ENCODE assay signal across 15 mouse cellular contexts in the genomic region with DNA sequence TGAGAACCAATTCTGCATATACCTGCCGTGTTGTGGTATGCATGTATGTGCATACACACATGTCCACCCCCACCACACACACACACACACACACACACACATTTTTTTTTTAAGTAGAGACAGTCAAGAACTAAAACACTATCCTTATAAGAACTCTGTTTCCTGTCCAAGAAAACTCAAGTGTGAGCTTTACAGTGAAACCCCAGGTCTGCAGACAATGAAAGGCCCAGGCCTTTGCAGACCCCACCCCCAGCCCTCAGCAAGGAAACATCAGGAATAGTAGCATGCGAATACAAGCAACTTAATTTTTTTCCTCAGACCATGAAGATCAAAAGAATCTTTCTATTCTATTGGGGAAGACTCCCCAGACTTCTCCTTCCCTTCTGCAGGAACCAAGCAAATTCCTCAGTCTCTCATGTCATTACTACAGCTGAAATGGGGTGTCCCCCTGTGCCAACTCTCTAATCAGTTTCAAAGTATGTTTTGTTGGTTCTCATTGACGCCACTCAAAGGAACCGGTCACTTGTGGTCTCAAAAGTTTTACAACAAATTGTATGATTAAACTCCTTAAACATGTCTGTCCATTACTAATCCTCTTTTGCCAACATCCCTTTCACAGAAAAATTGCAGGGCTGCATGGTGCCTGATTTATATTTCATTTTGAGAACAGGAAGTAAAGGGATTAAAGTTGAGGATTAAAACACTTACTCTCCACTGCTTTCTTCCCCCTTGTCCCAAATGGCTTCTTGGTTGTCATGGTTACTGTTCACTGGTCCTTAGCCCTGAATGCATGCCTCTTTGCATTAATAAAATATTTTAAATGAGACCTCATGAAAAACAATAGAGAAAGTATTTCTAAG.
A peak's percentile ranks its signal among the peaks of the same experiment; 100 is the strongest.
DNase-seq lines count a peak whose midpoint lies in the region; ATAC-seq and TF ChIP-seq lines count a peak whose summit lies in the region.
"Had no signal": no experiment of that assay in that cellular context is flagged by ENCODE, and none has a peak within 500 bp of the region (broad histone marks: within the 10 kb centered on the region; RNA-seq: fewer than 3 reads in every experiment).

No protein-coding gene starts in this region.

- no peak overlapping the region for H3K4me2 ChIP-seq in hindbrain, embryonic 11.5 days (replicated peaks; ENCODE audit: low read depth, low read length)
- no peak overlapping the region for H3K4me2 ChIP-seq in hindbrain, postnatal 0 days (ENCODE audit: low read depth, low read length)
- H3K4me2 ChIP-seq in midbrain, embryonic 13.5 days (replicated peaks): no peak overlapping the region
- H3K4me2 ChIP-seq: embryonic facial prominence, embryonic 12.5 days; liver, embryonic 13.5 days had no signal

- no peaks in the 10 kb centered on the region for H3K9me3 ChIP-seq in hindbrain, embryonic 11.5 days (ENCODE audit: control insufficient read depth, low read length)
- H3K9me3 ChIP-seq in hindbrain, postnatal 0 days (ENCODE audit: low read length): no peaks in the 10 kb centered on the region
- no peaks in the 10 kb centered on the region for H3K9me3 ChIP-seq in midbrain, embryonic 13.5 days
- H3K9me3 ChIP-seq: embryonic facial prominence, embryonic 12.5 days; liver, embryonic 13.5 days had no signal

- H3K27ac ChIP-seq in hindbrain, embryonic 11.5 days (ENCODE audit: low read depth, low read length): no peak overlapping the region
- no peak overlapping the region for H3K27ac ChIP-seq in hindbrain, postnatal 0 days
- no peak overlapping the region for H3K27ac ChIP-seq in midbrain, embryonic 13.5 days
- H3K27ac ChIP-seq: liver, embryonic 13.5 days had no signal

- no peak overlapping the region for H3K9ac ChIP-seq in hindbrain, embryonic 11.5 days (ENCODE audit: low read depth, low read length)
- no peak overlapping the region for H3K9ac ChIP-seq in hindbrain, postnatal 0 days (replicated peaks; ENCODE audit: low read length)
- H3K9ac ChIP-seq in midbrain, embryonic 13.5 days (replicated peaks): no peak overlapping the region
- H3K9ac ChIP-seq: embryonic facial prominence, embryonic 12.5 days; liver, embryonic 13.5 days had no signal

- 40% methylated on average over 4 of the region's 4 CpGs for WGBS in hindbrain, embryonic 11.5 days
- WGBS in hindbrain, postnatal 0 days: 36% methylated on average over 4 of the region's 4 CpGs
- WGBS in midbrain, embryonic 13.5 days: 19% methylated on average over 4 of the region's 4 CpGs

- no peak for TF ChIP-seq CTCF in hindbrain, postnatal 0 days (IDR thresholded peaks at IDR 0.05; ENCODE audit: low read depth)
- no peak for TF ChIP-seq CTCF in brain, embryonic 14.5 days (IDR thresholded peaks at IDR 0.05; ENCODE audit: borderline replicate concordance, extremely low read depth, insufficient read depth, insufficient read length)

- no peak overlapping the region for H3K4me3 ChIP-seq in hindbrain, embryonic 11.5 days (ENCODE audit: low read depth, low read length)
- H3K4me3 ChIP-seq in hindbrain, postnatal 0 days (ENCODE audit: low read length): no peak overlapping the region
- no peak overlapping the region for H3K4me3 ChIP-seq in midbrain, embryonic 13.5 days (replicated peaks)
- H3K4me3 ChIP-seq: embryonic facial prominence, embryonic 12.5 days; liver, embryonic 13.5 days had no signal

- H3K27me3 ChIP-seq in hindbrain, embryonic 11.5 days (ENCODE audit: control insufficient read depth, insufficient read depth, low read length): no peaks in the 10 kb centered on the region
- H3K27me3 ChIP-seq in hindbrain, postnatal 0 days (ENCODE audit: insufficient read depth, low read length): no peaks in the 10 kb centered on the region
- H3K27me3 ChIP-seq in midbrain, embryonic 13.5 days: peaks cover 66% of the 10 kb centered on the region
- H3K27me3 ChIP-seq: embryonic facial prominence, embryonic 12.5 days; liver, embryonic 13.5 days had no signal

- no peaks in the 10 kb centered on the region for H3K36me3 ChIP-seq in hindbrain, embryonic 11.5 days (ENCODE audit: control insufficient read depth, insufficient read depth, low read length)
- no peaks in the 10 kb centered on the region for H3K36me3 ChIP-seq in hindbrain, postnatal 0 days (ENCODE audit: insufficient read depth, low read length)
- no peaks in the 10 kb centered on the region for H3K36me3 ChIP-seq in midbrain, embryonic 13.5 days
- H3K36me3 ChIP-seq: embryonic facial prominence, embryonic 12.5 days; liver, embryonic 13.5 days had no signal

- 0 out of 2 replicates have a peak, but pooled peaks cover 2% of the 10 kb centered on the region for H3K4me1 ChIP-seq in hindbrain, embryonic 11.5 days (replicated peaks; ENCODE audit: control insufficient read depth, insufficient read depth, low read length)
- H3K4me1 ChIP-seq in hindbrain, postnatal 0 days (ENCODE audit: insufficient read depth, low read length): peaks cover 14% of the 10 kb centered on the region
- peaks cover 41% of the 10 kb centered on the region for H3K4me1 ChIP-seq in midbrain, embryonic 13.5 days (replicated peaks)
- H3K4me1 ChIP-seq: liver, embryonic 13.5 days had no signal

- peak; percentile 34 for DNase-seq in hindbrain, embryonic 11.5 days (ENCODE audit: low spot score)
- no peak for DNase-seq in hindbrain, postnatal 0 days (ENCODE audit: low spot score)
- peak; percentile 80 for DNase-seq in brain, embryonic 14.5 days (ENCODE audit: low read depth)
- DNase-seq in embryo, embryonic 11 days: peak; percentile 57
- DNase-seq in adrenal gland, postnatal 10 days: no peak
- DNase-seq in right cerebral cortex, postnatal 4 days: no peak
- DNase-seq: adrenal gland, postnatal 36 days; cerebellum, adult 9-11 months; kidney, adult 18-20 months; left cerebral cortex, postnatal 4 days; liver, embryonic 13.5 days; right cerebral cortex, postnatal 14 days had no signal

- TF ChIP-seq POLR2A in brain, embryonic 14.5 days (IDR thresholded peaks at IDR 0.05; ENCODE audit: borderline replicate concordance, extremely low read depth, insufficient read depth, insufficient read length, poor library complexity, severe bottlenecking): no peak

- ATAC-seq in hindbrain, embryonic 11.5 days (ENCODE audit: low FRiP score): no peak
- ATAC-seq in hindbrain, postnatal 0 days: no peak
- ATAC-seq in midbrain, embryonic 13.5 days: peak; percentile 69; the same call in 1 of the 2 replicates
- ATAC-seq: CD4-positive, CD25-positive, alpha-beta regulatory T cell, adult 4 months had no signal

Comparison
In these comparisons a context has a peak if more than half of its experiments do, and no peak if none do; other contexts are left out.
1. DNase-seq: peak in hindbrain, embryonic 11.5 days (single experiment), brain, embryonic 14.5 days (single experiment) and embryo, embryonic 11 days (single experiment); none in hindbrain, postnatal 0 days (single experiment), adrenal gland, postnatal 10 days (single experiment) and right cerebral cortex, postnatal 4 days (single experiment).